Mouse (Mus musculus): ENCODE measurements around the gene Uba7. TPM values are rescaled to one million over a fixed set of nuclear protein-coding genes. Genes with fewer than 3 reads are reported as not detected.

Uba7 gene
- total RNA-seq, 2 experiments from 2014 or later: 33.4 to 88.9 TPM

DNA sequence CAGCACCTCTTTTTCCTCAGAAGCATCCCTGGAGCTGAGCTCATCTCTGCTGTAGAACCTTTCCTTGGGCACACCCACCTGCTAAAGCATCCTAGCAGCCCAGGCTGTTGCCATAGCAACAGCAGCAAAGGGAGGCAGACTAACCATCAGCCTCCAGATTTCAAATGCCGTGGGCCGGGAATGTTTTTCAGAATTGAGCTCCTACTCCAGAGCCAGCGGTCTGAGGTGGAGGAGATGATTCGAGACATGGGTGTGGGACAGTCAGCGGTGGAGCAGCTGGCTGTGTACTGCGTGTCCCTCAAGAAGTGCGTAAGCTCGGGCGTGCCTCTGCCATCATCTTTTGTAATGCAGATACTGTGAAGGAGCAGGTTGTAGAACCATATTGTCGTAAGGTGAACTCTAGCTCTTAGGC, 13.9 kb upstream of the Uba7 start:
- ATAC-seq (replicated peaks; ENCODE audit: poor library complexity, severe bottlenecking): no peak

GRCm38 (mm10) chr9:107961881-107962280, 13.4 kb upstream of the Uba7 start:
- peak; percentile 13; the same call in 1 of the 2 replicates for ATAC-seq (replicated peaks; ENCODE audit: poor library complexity, severe bottlenecking)

GRCm38 (mm10) chr9:107962916-107963315, 12.4 kb upstream of the Uba7 start:
- no peak for ATAC-seq (replicated peaks; ENCODE audit: poor library complexity, severe bottlenecking)

DNA sequence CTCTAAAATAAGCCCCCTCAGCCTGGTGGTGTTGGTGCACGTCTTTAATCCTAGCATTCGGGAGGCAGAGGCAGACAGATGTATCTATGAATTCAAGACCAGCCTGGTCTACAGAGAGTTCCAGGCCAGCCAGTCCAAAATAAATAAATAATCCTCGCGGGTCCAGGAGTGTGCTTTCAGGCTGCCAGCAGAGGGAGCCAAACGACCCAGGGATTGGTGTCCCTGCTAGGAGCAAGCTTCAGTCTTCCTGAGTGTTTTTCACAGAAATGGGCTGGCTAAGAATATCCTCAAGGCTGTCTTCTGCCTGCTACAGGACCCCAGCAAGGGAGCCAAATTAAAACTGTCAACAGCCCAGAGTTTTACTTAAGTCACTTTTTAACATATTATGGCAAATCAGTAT, 11.6 kb upstream of the Uba7 start:
- peak; percentile 63 for ATAC-seq (replicated peaks; ENCODE audit: poor library complexity, severe bottlenecking)

- ATAC-seq (replicated peaks; ENCODE audit: poor library complexity, severe bottlenecking): no peak
These were observed 10.6 kb upstream of the Uba7 start for GRCm38 (mm10) chr9:107964681-107965080.

- ATAC-seq (replicated peaks; ENCODE audit: poor library complexity, severe bottlenecking): no peak
These were observed 8.6 kb upstream of the Uba7 start for GRCm38 (mm10) chr9:107966676-107967075.

DNA sequence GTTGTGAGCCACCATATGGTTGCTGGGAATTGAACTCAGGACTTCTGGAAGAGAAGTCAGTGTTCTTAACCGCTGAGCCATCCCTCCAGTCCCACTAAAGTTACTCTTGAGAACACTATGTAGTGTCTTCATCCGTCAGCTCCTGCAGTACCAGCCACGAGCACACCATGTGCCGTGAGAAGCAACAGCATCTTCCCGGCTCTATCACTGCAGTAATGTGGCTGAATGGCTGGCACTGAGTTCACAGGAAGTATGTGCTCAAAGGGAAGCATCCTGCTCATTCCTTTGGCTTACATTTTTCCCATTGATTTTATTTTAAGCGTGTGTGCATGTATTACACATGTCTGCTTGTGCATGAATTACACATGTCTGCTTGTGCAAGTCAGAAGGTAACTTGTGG, 7.9 kb upstream of the Uba7 start:
- ATAC-seq (replicated peaks; ENCODE audit: poor library complexity, severe bottlenecking): no peak

GRCm38 (mm10) chr9:107968531-107968930, 6.8 kb upstream of the Uba7 start:
- no peak for ATAC-seq (replicated peaks; ENCODE audit: poor library complexity, severe bottlenecking)

DNA sequence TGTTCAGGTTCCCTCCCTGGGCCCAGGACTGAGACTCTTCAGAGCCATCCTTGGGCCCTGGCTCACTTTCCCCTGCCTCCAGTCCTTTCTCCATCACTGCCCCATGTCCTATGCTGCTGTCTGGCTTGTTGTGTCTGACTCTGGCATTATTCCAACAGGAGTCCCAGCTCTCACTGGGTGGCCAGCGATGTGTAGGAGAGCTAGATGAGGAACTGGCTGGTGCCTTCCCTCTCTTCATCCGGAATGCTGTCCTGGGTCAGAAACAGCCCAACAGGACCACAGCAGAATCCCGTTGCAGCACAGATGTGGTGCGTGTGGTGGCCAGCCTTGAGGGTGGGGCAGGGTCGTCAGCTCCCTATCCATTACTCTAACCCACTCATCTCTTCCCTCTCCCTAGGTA, 5.0 kb upstream of the Uba7 start:
- no peak for ATAC-seq (replicated peaks; ENCODE audit: poor library complexity, severe bottlenecking)

GRCm38 (mm10) chr9:107971690-107972541, 3.4 kb upstream of the Uba7 start:
- ATAC-seq (replicated peaks; ENCODE audit: poor library complexity, severe bottlenecking): peak; percentile 31

- no peak for ATAC-seq (replicated peaks; ENCODE audit: poor library complexity, severe bottlenecking)
These were observed 674 bp upstream of the Uba7 start for GRCm38 (mm10) chr9:107974491-107975171.

DNA sequence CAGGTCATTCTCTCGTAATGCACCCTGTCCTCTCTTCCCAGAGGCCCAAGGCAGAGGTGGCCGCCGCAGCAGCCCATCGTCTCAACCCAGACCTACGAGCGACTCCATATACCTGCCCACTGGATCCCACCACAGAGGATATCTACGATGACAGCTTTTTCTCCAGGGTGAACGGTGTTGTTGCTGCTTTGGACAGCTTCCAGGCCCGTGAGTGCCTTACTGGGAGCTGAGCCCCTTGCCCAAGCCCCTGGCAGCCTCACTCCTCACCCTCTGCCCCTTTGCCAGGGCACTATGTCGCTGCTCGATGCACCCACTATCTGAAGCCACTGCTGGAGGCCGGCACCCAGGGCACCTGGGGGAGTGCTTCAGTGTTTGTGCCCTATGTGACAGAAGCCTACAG, 3.5 kb downstream of the Uba7 start:
- no peak for ATAC-seq (replicated peaks; ENCODE audit: poor library complexity, severe bottlenecking)

- ATAC-seq (replicated peaks; ENCODE audit: poor library complexity, severe bottlenecking): peak; percentile 26
These were observed 6.6 kb downstream of the Uba7 start for GRCm38 (mm10) chr9:107981684-107982605.

GRCm38 (mm10) chr9:107982681-107983346, 7.5 kb downstream of the Uba7 start, which contains the start of gene Gm20661:
TSS of gene Gm20661 (plus strand) at chr9:107983058.
- ATAC-seq (replicated peaks; ENCODE audit: poor library complexity, severe bottlenecking): peak; percentile 52

DNA sequence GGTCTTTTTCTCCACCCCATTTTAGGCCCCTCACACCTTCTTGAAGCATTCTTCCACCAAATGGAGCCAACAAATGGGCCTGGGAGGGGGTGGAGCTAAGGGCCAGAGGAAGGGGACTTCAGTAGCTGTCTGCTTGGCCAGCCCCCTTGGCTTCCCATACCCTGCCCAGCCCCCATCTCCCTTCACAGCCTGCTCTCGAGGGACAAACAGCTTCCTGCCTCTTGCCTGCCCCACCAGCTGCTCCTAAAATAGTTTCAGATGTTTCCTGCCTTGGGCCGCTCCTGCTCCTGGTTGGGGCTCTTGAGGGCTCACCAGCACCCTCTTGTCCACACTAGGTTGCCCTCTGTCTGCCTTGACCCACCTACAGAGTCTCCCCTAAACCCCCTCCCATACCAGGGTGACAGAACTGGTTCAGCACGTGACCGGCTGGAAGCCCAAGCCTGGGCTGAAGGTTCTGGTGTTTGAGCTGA, 8.2 kb downstream of the Uba7 start:
- ATAC-seq (replicated peaks; ENCODE audit: poor library complexity, severe bottlenecking): peak; percentile 33

DNA sequence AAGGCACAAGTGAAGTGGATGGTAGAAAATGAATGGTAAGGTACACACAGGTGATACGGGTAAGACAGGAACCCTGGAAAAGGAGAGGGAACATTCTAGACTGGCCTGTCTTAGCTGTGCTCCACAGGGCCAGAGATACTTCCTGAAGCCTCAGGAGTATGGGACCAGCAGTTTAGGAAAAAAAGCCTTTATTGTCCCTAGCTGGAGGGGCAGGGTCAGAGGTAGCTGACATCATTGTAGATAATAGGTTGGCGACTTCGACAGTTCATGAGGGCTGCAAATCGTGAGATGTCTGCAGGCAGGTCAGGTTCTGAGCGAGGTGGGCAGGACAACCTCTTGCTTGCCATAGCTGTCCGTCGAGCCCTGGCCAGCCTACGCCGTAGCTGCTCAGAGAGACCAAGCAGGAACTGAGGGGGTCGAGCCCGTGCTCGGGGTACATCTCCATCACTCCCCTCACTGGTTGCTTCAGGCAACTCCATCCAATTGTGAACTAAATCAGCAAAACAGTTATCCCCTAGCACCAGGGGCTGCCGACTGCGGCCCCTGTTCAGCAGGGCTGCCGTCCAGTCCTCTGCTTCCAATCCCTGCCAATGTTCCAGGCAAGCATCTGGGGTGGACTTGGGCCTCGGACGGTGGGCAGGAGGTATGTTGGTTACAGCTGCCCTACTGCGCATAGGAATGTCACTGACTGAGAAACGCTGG, 8.9 kb downstream of the Uba7 start:
- no peak for ATAC-seq (replicated peaks; ENCODE audit: poor library complexity, severe bottlenecking)

GRCm38 (mm10) chr9:107984754-107985055, 9.4 kb downstream of the Uba7 start:
- ATAC-seq (replicated peaks; ENCODE audit: poor library complexity, severe bottlenecking): no peak

GRCm38 (mm10) chr9:107985131-107986119, 10.1 kb downstream of the Uba7 start, which contains the start of gene Inka1:
TSS of gene Inka1 (minus strand) at chr9:107985879.
- peak; percentile 41 for ATAC-seq (replicated peaks; ENCODE audit: poor library complexity, severe bottlenecking)
